Comparison of ENCODE assay signal across 16 mouse cellular contexts in the genomic region with DNA sequence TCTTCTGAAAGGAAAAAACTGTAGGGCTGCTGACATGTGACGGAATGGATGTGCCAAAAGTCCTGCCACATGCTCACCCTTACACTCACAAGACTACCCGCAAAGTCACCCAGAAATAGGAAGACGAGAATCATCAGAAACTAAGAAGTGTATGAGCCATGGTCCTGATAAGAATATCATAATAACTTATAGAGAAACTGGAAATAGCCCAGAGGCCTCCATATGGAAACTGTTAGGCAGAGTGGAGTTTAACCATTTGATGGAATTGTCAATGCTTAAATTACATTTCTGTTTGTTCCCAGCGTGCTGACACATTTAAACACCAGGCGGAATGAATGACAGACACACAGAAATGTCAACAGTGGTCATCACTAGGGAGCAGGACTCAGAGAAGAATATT. TPM values are rescaled to one million over a fixed set of nuclear protein-coding genes. Genes with fewer than 3 reads are reported as not detected.
A peak's percentile ranks its signal among the peaks of the same experiment; 100 is the strongest.
DNase-seq lines count a peak whose midpoint lies in the region; ATAC-seq and TF ChIP-seq lines count a peak whose summit lies in the region.
"Had no signal": no experiment of that assay in that cellular context is flagged by ENCODE, and none has a peak within 500 bp of the region (broad histone marks: within the 10 kb centered on the region; RNA-seq: fewer than 3 reads in every experiment).

No protein-coding gene starts in this region.

- no peak for TF ChIP-seq CTCF in gastrocnemius, adult 2 months (IDR thresholded peaks at IDR 0.05)
- TF ChIP-seq CTCF in intestine, postnatal 0 days (IDR thresholded peaks at IDR 0.05; ENCODE audit: low read depth): no peak

- peak overlapping the region; percentile 77 for H3K27ac ChIP-seq in gastrocnemius, adult 2 months
- 0 out of 2 replicates have a peak overlapping the region, but pooled peaks have one; percentile 13 for H3K27ac ChIP-seq in intestine, embryonic 15.5 days
- H3K27ac ChIP-seq in intestine, postnatal 0 days (ENCODE audit: low read depth, low read length): no peak overlapping the region
- peak overlapping the region; percentile 72; the same call in 1 of the 2 replicates for H3K27ac ChIP-seq in embryonic facial prominence, embryonic 10.5 days (replicated peaks)
- peak overlapping the region; percentile 80 for H3K27ac ChIP-seq in limb, embryonic 15.5 days
- H3K27ac ChIP-seq: forebrain, embryonic 15.5 days; hindbrain, embryonic 14.5 days; liver, embryonic 13.5 days; neural tube, embryonic 12.5 days had no signal

- H3K36me3 ChIP-seq in intestine, embryonic 15.5 days: peaks cover 26% of the 10 kb centered on the region
- peaks cover 93% of the 10 kb centered on the region for H3K36me3 ChIP-seq in intestine, postnatal 0 days (ENCODE audit: control insufficient read depth, insufficient read depth)
- H3K36me3 ChIP-seq in embryonic facial prominence, embryonic 10.5 days (replicated peaks): peaks cover 90% of the 10 kb centered on the region
- peaks cover 50% of the 10 kb centered on the region for H3K36me3 ChIP-seq in limb, embryonic 15.5 days

- H3K4me3 ChIP-seq in gastrocnemius, adult 2 months: no peak overlapping the region
- no peak overlapping the region for H3K4me3 ChIP-seq in intestine, embryonic 15.5 days (replicated peaks)
- no peak overlapping the region for H3K4me3 ChIP-seq in intestine, postnatal 0 days (ENCODE audit: low read depth, low read length)
- H3K4me3 ChIP-seq in embryonic facial prominence, embryonic 10.5 days: no peak overlapping the region
- H3K4me3 ChIP-seq in limb, embryonic 15.5 days: no peak overlapping the region
- H3K4me3 ChIP-seq: forebrain, embryonic 15.5 days; liver, embryonic 13.5 days; neural tube, embryonic 12.5 days had no signal

- H3K9me3 ChIP-seq in intestine, embryonic 15.5 days: no peaks in the 10 kb centered on the region
- H3K9me3 ChIP-seq in intestine, postnatal 0 days (ENCODE audit: control insufficient read depth): no peaks in the 10 kb centered on the region
- H3K9me3 ChIP-seq in embryonic facial prominence, embryonic 10.5 days: no peaks in the 10 kb centered on the region
- no peaks in the 10 kb centered on the region for H3K9me3 ChIP-seq in limb, embryonic 15.5 days
- H3K9me3 ChIP-seq: forebrain, embryonic 15.5 days; liver, embryonic 13.5 days; neural tube, embryonic 12.5 days had no signal

- H3K4me2 ChIP-seq in intestine, embryonic 15.5 days (replicated peaks): no peak overlapping the region
- H3K4me2 ChIP-seq in intestine, postnatal 0 days (replicated peaks; ENCODE audit: low read depth): no peak overlapping the region
- H3K4me2 ChIP-seq in limb, embryonic 15.5 days: no peak overlapping the region
- H3K4me2 ChIP-seq: forebrain, embryonic 15.5 days; hindbrain, embryonic 14.5 days; liver, embryonic 13.5 days; neural tube, embryonic 12.5 days had no signal

- no peak for ATAC-seq in intestine, embryonic 15.5 days
- no peak for ATAC-seq in intestine, postnatal 0 days
- no peak for ATAC-seq in limb, embryonic 15.5 days (ENCODE audit: insufficient number of reproducible peaks, low FRiP score, low TSS enrichment, low read depth)

- 73% methylated on average over 5 of the region's 5 CpGs for WGBS in intestine, embryonic 15.5 days
- 63% methylated on average over 5 of the region's 5 CpGs for WGBS in intestine, postnatal 0 days
- WGBS in embryonic facial prominence, embryonic 10.5 days: 61% methylated on average over 5 of the region's 5 CpGs
- WGBS in limb, embryonic 15.5 days: 60% methylated on average over 5 of the region's 5 CpGs

- intact Hi-C loops in gastrocnemius, adult 2 months (cut with DNase I): loop anchor here (5.0 kb wide), 2 partner anchors 213 to 358 kb away; no protein-coding TSS in a partner anchor

- DNase-seq in gastrocnemius, adult 2 months: no peak
- no peak for DNase-seq in gastrocnemius, adult 18-20 months (ENCODE audit: low spot score)
- no peak for DNase-seq in embryonic facial prominence, embryonic 10.5 days (ENCODE audit: low spot score)
- DNase-seq in frontal cortex, postnatal 14 days (ENCODE audit: low spot score in 2 of 2): no peak
- no peak for DNase-seq in spleen, postnatal 14 days (ENCODE audit: low spot score in 2 of 2)
- DNase-seq: cerebellum, adult 18-20 months; kidney, adult 8-10 months; liver, embryonic 13.5 days; right cerebral cortex, postnatal 4 days; thymus, postnatal 4 days had no signal

- H3K9ac ChIP-seq in intestine, embryonic 15.5 days: no peak overlapping the region
- no peak overlapping the region for H3K9ac ChIP-seq in intestine, postnatal 0 days (ENCODE audit: low read depth, low read length)
- H3K9ac ChIP-seq in limb, embryonic 15.5 days: no peak overlapping the region
- H3K9ac ChIP-seq: forebrain, embryonic 15.5 days; hindbrain, embryonic 14.5 days; liver, embryonic 13.5 days; neural tube, embryonic 12.5 days had no signal

- H3K4me1 ChIP-seq in intestine, embryonic 15.5 days (replicated peaks): peaks cover 33% of the 10 kb centered on the region
- H3K4me1 ChIP-seq in intestine, postnatal 0 days (replicated peaks; ENCODE audit: control insufficient read depth, insufficient read depth, low read length): no peaks in the 10 kb centered on the region
- H3K4me1 ChIP-seq in embryonic facial prominence, embryonic 10.5 days: peaks cover 21% of the 10 kb centered on the region
- peaks cover 60% of the 10 kb centered on the region for H3K4me1 ChIP-seq in limb, embryonic 15.5 days
- H3K4me1 ChIP-seq: neural tube, embryonic 12.5 days had no signal

- H3K27me3 ChIP-seq in intestine, embryonic 15.5 days (replicated peaks): no peaks in the 10 kb centered on the region
- H3K27me3 ChIP-seq in intestine, postnatal 0 days (replicated peaks; ENCODE audit: control insufficient read depth, insufficient read depth, low read length): no peaks in the 10 kb centered on the region
- no peaks in the 10 kb centered on the region for H3K27me3 ChIP-seq in embryonic facial prominence, embryonic 10.5 days (replicated peaks; ENCODE audit: low read depth, poor library complexity, severe bottlenecking)
- no peaks in the 10 kb centered on the region for H3K27me3 ChIP-seq in limb, embryonic 15.5 days
- H3K27me3 ChIP-seq: forebrain, embryonic 15.5 days; liver, embryonic 13.5 days; neural tube, embryonic 12.5 days had no signal

RNA-seq across cellular contexts. Expression of gene Xpnpep1, which starts 31.1 kb away (rescaled TPM):
- total RNA-seq in gastrocnemius, adult 2 months (2021): 10 to 100 TPM; 41.9 to 48.9 TPM
- total RNA-seq in gastrocnemius, adult 18-20 months (2021): 10 to 100 TPM; 34.3 to 40.9 TPM
- 182 and 206 TPM in 2 replicates for polyA plus RNA-seq in intestine, embryonic 15.5 days (2015; fragmentation: Nextera tagmentation; extraction: Ambion mirVana)
- polyA plus RNA-seq in intestine, postnatal 0 days (2015; fragmentation: Nextera tagmentation; extraction: Ambion mirVana): 333 and 357 TPM in 2 replicates
- polyA plus RNA-seq in embryonic facial prominence, embryonic 10.5 days (2016; fragmentation: Nextera tagmentation; extraction: Ambion mirVana): 158 and 159 TPM in 2 replicates
- polyA plus RNA-seq in limb, embryonic 15.5 days (2015; fragmentation: Nextera tagmentation; extraction: Ambion mirVana): 144 and 161 TPM in 2 replicates
